Mouse (Mus musculus) liver, adult 2 months (tissue): ENCODE results near the gene Napepld.

Experiments
- CTCF ChIP-seq: fragments of 200-500 bp; IDR thresholded peaks from 2 replicates; pipeline ENCODE4 v1.5.1; 2011; ENCODE audit warnings: low read depth, low read length, control low read depth
- POLR2A ChIP-seq: fragments of 200-500 bp; IDR thresholded peaks from 2 replicates; pipeline ENCODE4 v1.6.1; 2011; ENCODE audit warnings: low read length, control low read depth; ENCODE audit not compliant: insufficient read depth; ENCODE audit errors: extremely low read depth

GRCm38 (mm10) chr5:21743606-21744005 is 42.4 kb upstream of the Napepld start:
- TF ChIP-seq CTCF (no peak), POLR2A (no peak)
